Mouse (Mus musculus): ENCODE results near the gene Syne1. TPM values are rescaled to one million over a fixed set of nuclear protein-coding genes. Genes with fewer than 3 reads are reported as not detected.

Syne1 gene
- polyA plus RNA-seq, 1 experiment, result 52.0 TPM

DNA sequence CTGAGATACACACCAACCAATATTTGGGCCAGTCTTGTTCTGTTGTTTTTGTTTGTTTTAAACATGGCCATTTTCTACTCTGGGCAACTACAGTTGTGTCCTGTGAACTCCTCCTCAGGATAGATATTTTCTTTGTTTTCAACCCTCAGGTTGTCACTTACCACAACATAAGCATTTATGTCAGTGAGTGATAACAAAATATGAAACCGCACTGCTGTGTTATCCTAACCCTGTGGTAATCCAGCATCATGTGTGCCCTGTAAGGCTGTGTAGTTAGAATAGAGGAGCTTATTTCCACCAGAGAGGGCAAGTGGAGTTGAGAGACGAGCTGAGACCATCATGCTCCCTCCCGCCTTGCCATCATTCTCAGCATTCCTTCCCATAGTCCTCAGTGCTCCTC lies 554.7 kb downstream of the Syne1 start:
- Histone ChIP-seq H3K4me1 (ENCODE audit: control insufficient read depth, insufficient read depth, low read length) (no peaks in the 10 kb centered on the region), H3K4me3 (replicated peaks; ENCODE audit: extremely low read depth, low read depth, low read length) (no peak overlapping the region)
- 82% methylated on average over 3 of the region's 3 CpGs for WGBS
- TF ChIP-seq POLR2A (IDR thresholded peaks at IDR 0.05; ENCODE audit: borderline replicate concordance, extremely low read depth, low read depth, low read length), result no peak
- TF ChIP-seq CTCF (IDR thresholded peaks at IDR 0.05; ENCODE audit: insufficient read depth, low read length), result no peak
- DNase-seq, result no peak

DNA sequence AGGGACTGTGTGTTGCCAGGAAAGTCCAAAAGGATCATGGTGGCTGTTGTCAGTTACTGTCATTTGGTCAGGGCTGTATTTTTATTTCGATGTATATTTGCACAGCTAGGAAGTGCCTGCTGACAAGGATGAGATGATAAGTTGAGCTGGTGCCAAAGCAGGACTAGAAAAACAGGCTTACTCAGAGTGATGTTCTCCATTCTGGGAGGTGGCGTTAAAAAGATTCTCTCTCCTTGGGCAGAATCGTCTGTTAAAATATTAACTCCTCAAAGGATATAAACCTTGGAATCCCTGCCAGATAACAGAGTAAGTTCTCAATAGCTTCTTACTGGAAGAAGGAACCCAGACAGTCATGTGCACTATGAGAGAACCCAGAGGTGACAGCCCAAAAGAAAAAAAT lies 557.5 kb downstream of the Syne1 start:
- no peaks in the 10 kb centered on the region for H3K4me1 ChIP-seq (ENCODE audit: control insufficient read depth, insufficient read depth, low read length)
- no peak overlapping the region for H3K4me3 ChIP-seq (replicated peaks; ENCODE audit: extremely low read depth, low read depth, low read length)
- WGBS, result 44% methylated on average over 3 of the region's 3 CpGs
- no peak for TF ChIP-seq POLR2A (IDR thresholded peaks at IDR 0.05; ENCODE audit: borderline replicate concordance, extremely low read depth, low read depth, low read length)
- TF ChIP-seq CTCF (IDR thresholded peaks at IDR 0.05; ENCODE audit: insufficient read depth, low read length), result no peak
- DNase-seq, result no peak

DNA sequence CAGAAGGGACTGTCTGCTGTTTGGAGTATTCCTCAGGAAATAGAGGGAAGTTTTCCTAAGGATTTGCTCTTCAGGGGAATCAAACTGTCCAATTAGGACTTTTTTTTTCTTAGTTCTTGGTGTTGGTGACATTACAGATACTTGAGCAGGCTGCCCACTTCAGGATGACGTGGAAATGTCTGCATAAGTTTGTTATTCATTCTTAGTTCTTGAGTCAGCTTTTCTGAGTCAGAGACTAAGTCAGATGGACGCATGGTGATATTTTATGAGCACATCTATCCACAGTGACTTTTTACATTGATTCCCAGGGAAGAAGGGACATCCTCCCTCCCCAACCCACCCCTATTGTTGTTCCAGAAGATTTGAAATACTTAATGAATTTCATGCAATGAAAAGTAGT lies 567.4 kb downstream of the Syne1 start:
- TF ChIP-seq CTCF (IDR thresholded peaks at IDR 0.05; ENCODE audit: insufficient read depth, low read length), result no peak
- no peak for TF ChIP-seq POLR2A (IDR thresholded peaks at IDR 0.05; ENCODE audit: borderline replicate concordance, extremely low read depth, low read depth, low read length)
- Histone ChIP-seq H3K4me3 (replicated peaks; ENCODE audit: extremely low read depth, low read depth, low read length) (no peak overlapping the region), H3K4me1 (ENCODE audit: control insufficient read depth, insufficient read depth, low read length) (no peaks in the 10 kb centered on the region)

DNA sequence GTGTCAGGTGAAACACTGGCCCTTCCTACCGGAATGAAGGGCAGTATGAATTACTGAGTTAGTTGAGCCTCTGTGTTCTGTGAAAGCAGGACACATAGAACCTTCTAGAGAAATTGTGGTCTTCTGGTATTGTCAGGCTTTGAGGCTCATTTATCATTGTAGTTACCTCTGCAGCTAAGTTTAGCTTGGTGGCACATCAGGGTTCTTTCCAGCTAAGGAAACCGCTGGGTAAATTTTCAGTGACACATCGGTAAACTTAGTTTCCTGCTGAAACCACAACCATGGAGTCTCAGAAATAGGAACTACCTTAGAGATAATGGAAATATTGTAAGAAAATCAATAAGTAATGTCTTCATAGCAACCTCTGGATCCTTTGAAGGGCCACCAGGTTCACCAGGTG lies 573.9 kb downstream of the Syne1 start:
- Histone ChIP-seq H3K4me1 (ENCODE audit: control insufficient read depth, insufficient read depth, low read length) (no peaks in the 10 kb centered on the region), H3K4me3 (replicated peaks; ENCODE audit: extremely low read depth, low read depth, low read length) (no peak overlapping the region)
- no peak for DNase-seq
- TF ChIP-seq POLR2A (IDR thresholded peaks at IDR 0.05; ENCODE audit: borderline replicate concordance, extremely low read depth, low read depth, low read length) (no peak), CTCF (IDR thresholded peaks at IDR 0.05; ENCODE audit: insufficient read depth, low read length) (no peak)
- 70% methylated on average over 3 of the region's 3 CpGs for WGBS

More for the DNA sequence above, 567.4 kb downstream of the Syne1 start:
- no peak for DNase-seq
- 47% methylated on average over 2 of the region's 2 CpGs for WGBS

DNA sequence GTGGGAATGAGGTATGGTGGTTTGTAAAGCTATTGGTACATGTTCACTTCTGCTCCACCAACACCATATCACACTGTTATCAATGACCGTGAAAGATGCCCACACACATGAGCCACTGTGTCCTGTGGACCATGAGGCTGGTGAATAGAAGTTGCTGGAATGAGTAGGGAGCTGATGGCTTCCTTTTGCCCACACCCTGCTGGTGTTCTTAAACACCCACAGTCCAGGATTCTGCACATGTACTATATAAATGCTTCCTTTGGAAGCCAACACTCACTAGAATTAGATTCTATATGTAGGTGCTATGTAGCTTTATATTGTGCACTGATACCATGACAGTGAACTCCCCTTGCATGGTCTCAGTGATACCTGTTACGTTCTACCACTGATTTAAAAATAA lies 574.7 kb downstream of the Syne1 start:
- TF ChIP-seq CTCF (IDR thresholded peaks at IDR 0.05; ENCODE audit: insufficient read depth, low read length), result no peak
- TF ChIP-seq POLR2A (IDR thresholded peaks at IDR 0.05; ENCODE audit: borderline replicate concordance, extremely low read depth, low read depth, low read length), result no peak
- WGBS, result 81% methylated on average over 2 of the region's 2 CpGs
- H3K4me1 ChIP-seq (ENCODE audit: control insufficient read depth, insufficient read depth, low read length), result no peaks in the 10 kb centered on the region
- no peak overlapping the region for H3K4me3 ChIP-seq (replicated peaks; ENCODE audit: extremely low read depth, low read depth, low read length)
- DNase-seq, result no peak

DNA sequence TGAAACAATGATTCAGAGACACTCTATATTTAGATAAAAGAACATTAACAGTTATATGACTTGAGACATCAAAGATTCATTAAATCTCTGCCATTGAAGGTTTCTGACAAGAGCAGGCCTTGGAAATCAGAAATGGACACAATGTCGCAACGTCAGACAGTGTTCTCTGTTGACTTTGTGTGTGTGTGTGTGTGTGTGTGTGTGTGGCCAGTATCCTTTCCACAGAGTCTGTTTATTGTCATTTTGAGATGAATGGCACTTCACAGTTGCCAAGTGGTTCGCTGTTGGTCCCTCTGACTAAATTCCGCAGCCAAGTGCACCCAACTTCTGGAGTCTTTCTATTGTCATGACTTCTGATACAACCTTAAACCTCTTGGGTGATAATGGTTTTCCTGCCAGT lies 577.0 kb downstream of the Syne1 start:
- no peak for TF ChIP-seq POLR2A (IDR thresholded peaks at IDR 0.05; ENCODE audit: borderline replicate concordance, extremely low read depth, low read depth, low read length)
- no peak for TF ChIP-seq CTCF (IDR thresholded peaks at IDR 0.05; ENCODE audit: insufficient read depth, low read length)
- no peak for DNase-seq
- 71% methylated on average over 4 of the region's 4 CpGs for WGBS
- Histone ChIP-seq H3K4me1 (ENCODE audit: control insufficient read depth, insufficient read depth, low read length) (no peaks in the 10 kb centered on the region), H3K4me3 (replicated peaks; ENCODE audit: extremely low read depth, low read depth, low read length) (no peak overlapping the region)

DNA sequence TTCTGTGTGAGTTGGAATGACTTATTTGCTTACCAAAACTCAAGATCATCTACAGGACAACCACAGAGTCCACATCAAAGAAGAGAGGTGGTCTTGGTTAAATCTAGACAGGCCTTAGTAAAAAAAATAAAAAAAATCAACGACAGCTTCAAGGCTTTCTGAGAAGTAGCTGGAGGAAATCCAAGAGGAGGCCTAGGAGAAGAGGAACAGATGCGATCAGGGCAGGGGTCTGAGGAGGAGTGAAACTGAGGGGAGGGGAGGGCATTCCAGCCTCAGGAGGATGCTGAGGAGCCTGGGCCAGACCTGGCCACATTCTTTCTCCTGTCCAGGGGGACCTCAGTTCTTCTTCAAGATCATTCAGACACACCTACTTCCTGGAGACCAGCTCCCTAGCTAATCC lies 579.3 kb downstream of the Syne1 start:
- H3K4me1 ChIP-seq (ENCODE audit: control insufficient read depth, insufficient read depth, low read length), result no peaks in the 10 kb centered on the region
- no peak for DNase-seq
- H3K4me3 ChIP-seq (replicated peaks; ENCODE audit: extremely low read depth, low read depth, low read length), result no peak overlapping the region
- no peak for TF ChIP-seq CTCF (IDR thresholded peaks at IDR 0.05; ENCODE audit: insufficient read depth, low read length)
- no peak for TF ChIP-seq POLR2A (IDR thresholded peaks at IDR 0.05; ENCODE audit: borderline replicate concordance, extremely low read depth, low read depth, low read length)
- WGBS, result 56% methylated on average over 2 of the region's 2 CpGs

DNA sequence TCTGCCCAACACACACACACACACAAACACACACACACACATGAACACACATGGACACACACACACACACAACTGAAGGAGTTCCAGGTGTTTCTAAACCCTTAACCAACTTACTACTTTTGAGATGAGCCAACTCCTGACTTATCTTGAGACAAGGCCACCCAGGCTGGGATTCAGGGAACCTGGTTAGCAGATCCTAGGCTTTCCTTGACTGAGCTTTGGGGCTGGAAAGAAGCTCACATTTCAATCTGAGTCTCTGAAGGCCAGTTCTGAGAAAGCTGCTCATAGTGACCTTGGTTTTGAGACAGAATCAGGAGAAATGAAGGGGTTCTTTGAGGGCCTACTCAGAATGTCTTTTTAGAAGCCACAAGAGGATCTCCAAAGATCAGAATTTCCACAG lies 579.7 kb downstream of the Syne1 start:
- H3K4me1 ChIP-seq (ENCODE audit: control insufficient read depth, insufficient read depth, low read length), result no peaks in the 10 kb centered on the region
- DNase-seq, result no peak
- TF ChIP-seq CTCF (IDR thresholded peaks at IDR 0.05; ENCODE audit: insufficient read depth, low read length), result no peak
- TF ChIP-seq POLR2A (IDR thresholded peaks at IDR 0.05; ENCODE audit: borderline replicate concordance, extremely low read depth, low read depth, low read length), result no peak
- H3K4me3 ChIP-seq (replicated peaks; ENCODE audit: extremely low read depth, low read depth, low read length), result no peak overlapping the region

DNA sequence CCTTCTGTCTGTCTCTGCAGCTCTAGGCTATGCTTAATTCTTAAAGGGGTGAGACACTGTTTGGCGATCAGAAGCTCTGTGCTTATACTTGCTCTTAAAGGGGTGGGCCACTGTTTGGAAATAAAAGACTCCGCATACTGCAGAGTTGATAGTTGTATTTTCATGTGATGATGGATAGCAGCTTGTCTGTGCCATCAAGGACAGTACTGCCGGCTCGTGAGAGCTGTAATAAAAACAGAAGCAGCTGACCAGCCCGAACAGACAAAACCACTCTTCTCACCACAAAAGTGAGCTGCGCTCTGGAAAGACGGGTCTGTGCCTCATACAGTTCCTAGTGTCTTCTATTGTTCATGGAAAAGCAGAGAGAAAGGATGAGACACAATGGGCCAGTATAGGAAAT lies 580.1 kb downstream of the Syne1 start:
- DNase-seq, result no peak
- Histone ChIP-seq H3K4me1 (ENCODE audit: control insufficient read depth, insufficient read depth, low read length) (no peaks in the 10 kb centered on the region), H3K4me3 (replicated peaks; ENCODE audit: extremely low read depth, low read depth, low read length) (no peak overlapping the region)
- TF ChIP-seq CTCF (IDR thresholded peaks at IDR 0.05; ENCODE audit: insufficient read depth, low read length) (no peak), POLR2A (IDR thresholded peaks at IDR 0.05; ENCODE audit: borderline replicate concordance, extremely low read depth, low read depth, low read length) (no peak)
- WGBS, result 62% methylated on average over 7 of the region's 7 CpGs

Other genes starting within 250 kb of the Syne1 start
- gene Myct1, start 42.3 kb upstream of the Syne1 start, polyA plus RNA-seq (2012; rRNA removed), result 24.7 and 31.2 TPM in 2 replicates
- 0.12 and 0.14 TPM in 2 replicates for gene Vip, start 87.7 kb upstream of the Syne1 start, polyA plus RNA-seq (2012; rRNA removed)